ENCODE assay signal across 30 mouse cellular contexts in genomic region chr10:39377219-39377618, GRCm38 (mm10). TPM values are rescaled to one million over a fixed set of nuclear protein-coding genes. Genes with fewer than 3 reads are reported as not detected.
DNase-seq lines count a peak whose midpoint lies in the region; ATAC-seq and TF ChIP-seq lines count a peak whose summit lies in the region.
"Had no signal": no experiment of that assay in that cellular context is flagged by ENCODE, and none has a peak within 500 bp of the region (broad histone marks: within the 10 kb centered on the region; RNA-seq: fewer than 3 reads in every experiment).

No protein-coding gene starts in this region.

- WGBS in heart, embryonic 12.5 days: 62% methylated on average over 5 of the region's 5 CpGs
- 58% methylated on average over 5 of the region's 5 CpGs for WGBS in liver, adult 2 months
- 81% methylated on average over 5 of the region's 5 CpGs for WGBS in liver, embryonic 11.5 days
- 72% methylated on average over 5 of the region's 5 CpGs for WGBS in intestine, embryonic 14.5 days
- WGBS in intestine, postnatal 0 days: 58% methylated on average over 5 of the region's 5 CpGs
- WGBS in hindbrain, embryonic 10.5 days: 87% methylated on average over 5 of the region's 5 CpGs

- peaks cover 8% of the 10 kb centered on the region; the same call in 1 of the 2 replicates for H3K79me2 ChIP-seq in liver, adult 2 months (ENCODE audit: control insufficient read depth, insufficient read depth, low read length)

- no peaks in the 10 kb centered on the region for H3K27me3 ChIP-seq in heart, embryonic 12.5 days (replicated peaks)
- H3K27me3 ChIP-seq in liver, adult 2 months (ENCODE audit: control insufficient read depth, insufficient read depth, low read length): no peaks in the 10 kb centered on the region
- no peaks in the 10 kb centered on the region for H3K27me3 ChIP-seq in liver, embryonic 11.5 days (replicated peaks; ENCODE audit: control insufficient read depth, insufficient read depth, low read length)
- no peaks in the 10 kb centered on the region for H3K27me3 ChIP-seq in intestine, embryonic 14.5 days (replicated peaks; ENCODE audit: control insufficient read depth, insufficient read depth, low read length)
- no peaks in the 10 kb centered on the region for H3K27me3 ChIP-seq in intestine, postnatal 0 days (replicated peaks; ENCODE audit: control insufficient read depth, insufficient read depth, low read length)
- no peaks in the 10 kb centered on the region for H3K27me3 ChIP-seq in hindbrain, embryonic 10.5 days (ENCODE audit: insufficient read depth, poor library complexity, severe bottlenecking)
- H3K27me3 ChIP-seq: embryonic facial prominence, embryonic 12.5 days; hindbrain, embryonic 12.5 days; limb, embryonic 13.5 days; midbrain, embryonic 15.5 days; neural tube, embryonic 12.5 days had no signal

- no peak for TF ChIP-seq POLR2A in liver, adult 2 months (IDR thresholded peaks at IDR 0.05; ENCODE audit: extremely low read depth, insufficient read depth, low read length)

- DNase-seq in heart, adult 11 months: peak; percentile 76
- peak; percentile 29 for DNase-seq in liver, adult 2 months (ENCODE audit: extremely low read depth, low read depth, low spot score)
- DNase-seq in liver, embryonic 11.5 days (ENCODE audit: low spot score): no peak
- no peak for DNase-seq in intestine, embryonic 14.5 days (ENCODE audit: low spot score)
- no peak for DNase-seq in urinary bladder, postnatal 10 days (ENCODE audit: low spot score)
- DNase-seq in hindbrain, embryonic 10.5 days (ENCODE audit: low spot score): no peak
- DNase-seq: adrenal gland, postnatal 10 days; cerebellum, adult 18-20 months; cerebellum, postnatal 36 days; embryo, embryonic 11 days; gastrocnemius, adult 2 months; gastrocnemius, postnatal 36 days; heart, adult 2 months; kidney, adult 18-20 months; kidney, postnatal 4 days; layer of hippocampus, adult 9-11 months; lung, embryonic 14.5 days; lung, postnatal 14 days had no signal

- no peak for ATAC-seq in heart, embryonic 12.5 days (ENCODE audit: insufficient number of reproducible peaks, low FRiP score)
- no peak for ATAC-seq in liver, embryonic 11.5 days (replicated peaks; ENCODE audit: low FRiP score)
- ATAC-seq in intestine, embryonic 14.5 days (replicated peaks; ENCODE audit: low FRiP score, low TSS enrichment, low read depth): peak; percentile 48; the same call in 1 of the 2 replicates
- peak; percentile 79 for ATAC-seq in intestine, postnatal 0 days
- ATAC-seq: forebrain, embryonic 14.5 days; hindbrain, postnatal 0 days had no signal

- no peaks in the 10 kb centered on the region for H3K9me3 ChIP-seq in heart, embryonic 12.5 days (replicated peaks)
- no peaks in the 10 kb centered on the region for H3K9me3 ChIP-seq in liver, embryonic 11.5 days (ENCODE audit: control insufficient read depth, low read length)
- no peaks in the 10 kb centered on the region for H3K9me3 ChIP-seq in intestine, embryonic 14.5 days (ENCODE audit: control insufficient read depth, low read length)
- H3K9me3 ChIP-seq in intestine, postnatal 0 days (ENCODE audit: control insufficient read depth): no peaks in the 10 kb centered on the region
- no peaks in the 10 kb centered on the region for H3K9me3 ChIP-seq in hindbrain, embryonic 10.5 days
- H3K9me3 ChIP-seq: embryonic facial prominence, embryonic 12.5 days; G1E; hindbrain, embryonic 12.5 days; limb, embryonic 13.5 days; midbrain, embryonic 10.5 days; midbrain, embryonic 15.5 days; neural tube, embryonic 12.5 days had no signal

- no peak overlapping the region for H3K9ac ChIP-seq in heart, embryonic 12.5 days
- H3K9ac ChIP-seq in liver, adult 2 months (ENCODE audit: low read depth, low read length): no peak overlapping the region
- no peak overlapping the region for H3K9ac ChIP-seq in liver, embryonic 11.5 days (ENCODE audit: low read depth, low read length)
- H3K9ac ChIP-seq in intestine, embryonic 14.5 days (ENCODE audit: low read length): no peak overlapping the region
- H3K9ac ChIP-seq in intestine, postnatal 0 days (ENCODE audit: low read depth, low read length): no peak overlapping the region
- H3K9ac ChIP-seq: embryonic facial prominence, embryonic 12.5 days; hindbrain, embryonic 12.5 days; limb, embryonic 13.5 days; liver, embryonic 14.5 days; lung, embryonic 14.5 days; midbrain, embryonic 15.5 days; neural tube, embryonic 12.5 days had no signal

- no peak overlapping the region for H3K27ac ChIP-seq in heart, embryonic 12.5 days (ENCODE audit: poor library complexity, severe bottlenecking)
- H3K27ac ChIP-seq in liver, adult 2 months (replicated peaks; ENCODE audit: insufficient read depth, low read depth, low read length): no peak overlapping the region
- no peak overlapping the region for H3K27ac ChIP-seq in liver, embryonic 11.5 days (ENCODE audit: low read depth, low read length)
- H3K27ac ChIP-seq in intestine, embryonic 14.5 days (ENCODE audit: low read depth): no peak overlapping the region
- no peak overlapping the region for H3K27ac ChIP-seq in intestine, postnatal 0 days (ENCODE audit: low read depth, low read length)
- no peak overlapping the region for H3K27ac ChIP-seq in hindbrain, embryonic 10.5 days
- H3K27ac ChIP-seq: embryonic facial prominence, embryonic 12.5 days; gastrocnemius, adult 2 months; hindbrain, embryonic 12.5 days; hindbrain, postnatal 0 days; limb, embryonic 13.5 days; liver, embryonic 14.5 days; midbrain, embryonic 10.5 days; midbrain, embryonic 15.5 days; neural tube, embryonic 12.5 days had no signal

- H3K36me3 ChIP-seq in heart, embryonic 12.5 days: no peaks in the 10 kb centered on the region
- H3K36me3 ChIP-seq in liver, adult 2 months (ENCODE audit: control insufficient read depth, insufficient read depth, low read length): no peaks in the 10 kb centered on the region
- no peaks in the 10 kb centered on the region for H3K36me3 ChIP-seq in liver, embryonic 11.5 days (ENCODE audit: control insufficient read depth, insufficient read depth, low read length)
- no peaks in the 10 kb centered on the region for H3K36me3 ChIP-seq in intestine, embryonic 14.5 days (ENCODE audit: control insufficient read depth, insufficient read depth, low read length)
- H3K36me3 ChIP-seq in intestine, postnatal 0 days (ENCODE audit: control insufficient read depth, insufficient read depth): no peaks in the 10 kb centered on the region
- H3K36me3 ChIP-seq in hindbrain, embryonic 10.5 days: 0 out of 2 replicates have a peak, but pooled peaks cover 10% of the 10 kb centered on the region
- H3K36me3 ChIP-seq: embryonic facial prominence, embryonic 12.5 days; hindbrain, embryonic 12.5 days; limb, embryonic 13.5 days; midbrain, embryonic 10.5 days; midbrain, embryonic 15.5 days had no signal

- H3K4me3 ChIP-seq in heart, embryonic 12.5 days: no peak overlapping the region
- no peak overlapping the region for H3K4me3 ChIP-seq in liver, adult 2 months (ENCODE audit: insufficient read depth, low read depth, low read length)
- H3K4me3 ChIP-seq in liver, embryonic 11.5 days (ENCODE audit: low read depth, low read length): no peak overlapping the region
- no peak overlapping the region for H3K4me3 ChIP-seq in intestine, embryonic 14.5 days (ENCODE audit: low read depth, low read length)
- H3K4me3 ChIP-seq in intestine, postnatal 0 days (ENCODE audit: low read depth, low read length): no peak overlapping the region
- H3K4me3 ChIP-seq in hindbrain, embryonic 10.5 days: no peak overlapping the region
- H3K4me3 ChIP-seq: embryonic facial prominence, embryonic 12.5 days; gastrocnemius, adult 2 months; heart, adult 2 months; hindbrain, embryonic 12.5 days; limb, embryonic 13.5 days; midbrain, embryonic 10.5 days; midbrain, embryonic 15.5 days; neural tube, embryonic 12.5 days had no signal

- no peak for TF ChIP-seq CTCF in liver, adult 2 months (IDR thresholded peaks at IDR 0.05; ENCODE audit: low read depth, low read length)
- no peak for TF ChIP-seq CTCF in intestine, postnatal 0 days (IDR thresholded peaks at IDR 0.05; ENCODE audit: low read depth)

- no peak overlapping the region for H3K4me2 ChIP-seq in heart, embryonic 12.5 days
- H3K4me2 ChIP-seq in liver, embryonic 11.5 days: no peak overlapping the region
- no peak overlapping the region for H3K4me2 ChIP-seq in intestine, embryonic 14.5 days (ENCODE audit: low read length)
- no peak overlapping the region for H3K4me2 ChIP-seq in intestine, postnatal 0 days (replicated peaks; ENCODE audit: low read depth)
- H3K4me2 ChIP-seq: embryonic facial prominence, embryonic 12.5 days; hindbrain, embryonic 12.5 days; limb, embryonic 13.5 days; lung, embryonic 14.5 days; midbrain, embryonic 15.5 days; neural tube, embryonic 12.5 days had no signal

- peaks cover 41% of the 10 kb centered on the region for H3K4me1 ChIP-seq in heart, embryonic 12.5 days (replicated peaks)
- H3K4me1 ChIP-seq in liver, adult 2 months (ENCODE audit: control insufficient read depth, insufficient read depth, low read length): peaks cover 16% of the 10 kb centered on the region
- H3K4me1 ChIP-seq in liver, embryonic 11.5 days (replicated peaks; ENCODE audit: control insufficient read depth, insufficient read depth, low read length): peaks cover 26% of the 10 kb centered on the region
- H3K4me1 ChIP-seq in intestine, embryonic 14.5 days (replicated peaks; ENCODE audit: control insufficient read depth, insufficient read depth, low read length): peaks cover 32% of the 10 kb centered on the region
- peaks cover 17% of the 10 kb centered on the region for H3K4me1 ChIP-seq in intestine, postnatal 0 days (replicated peaks; ENCODE audit: control insufficient read depth, insufficient read depth, low read length)
- H3K4me1 ChIP-seq in hindbrain, embryonic 10.5 days (replicated peaks): peaks cover 75% of the 10 kb centered on the region

RNA-seq across cellular contexts. Expression of gene Fyn, which starts 8.6 kb away (rescaled TPM):
- 18.0 and 18.7 TPM in 2 replicates for polyA plus RNA-seq in heart, embryonic 12.5 days (2016; fragmentation: Nextera tagmentation; extraction: Ambion mirVana)
- total RNA-seq in liver, adult 2 months (2014; rRNA removed): 5.6 and 7.2 TPM in 2 replicates
- 2.7 and 4.4 TPM in 2 replicates for polyA plus RNA-seq in liver, adult 2 months (2012; rRNA removed)
- 19.3 and 20.4 TPM in 2 replicates for polyA plus RNA-seq in liver, embryonic 11.5 days (2014; fragmentation: Nextera tagmentation; extraction: Ambion mirVana)
- 35.7 and 36.0 TPM in 2 replicates for polyA plus RNA-seq in intestine, embryonic 14.5 days (2014; fragmentation: Nextera tagmentation; extraction: Ambion mirVana)
- 13.3 and 13.5 TPM in 2 replicates for polyA plus RNA-seq in intestine, postnatal 0 days (2015; fragmentation: Nextera tagmentation; extraction: Ambion mirVana)
- 30.6 and 34.1 TPM in 2 replicates for polyA plus RNA-seq in hindbrain, embryonic 10.5 days (2016; fragmentation: Nextera tagmentation; extraction: Ambion mirVana)

Comparison
In these comparisons a context has a peak if more than half of its experiments do, and no peak if none do; other contexts are left out.
1. DNase-seq: peak in heart, adult 11 months (single experiment) and liver, adult 2 months (single experiment); none in liver, embryonic 11.5 days (single experiment), intestine, embryonic 14.5 days (single experiment), urinary bladder, postnatal 10 days (single experiment) and hindbrain, embryonic 10.5 days (single experiment).
2. ATAC-seq: peak in intestine, embryonic 14.5 days (single experiment) and intestine, postnatal 0 days (single experiment); none in heart, embryonic 12.5 days (single experiment) and liver, embryonic 11.5 days (single experiment).